Mouse (Mus musculus): ENCODE results near the gene Cd52.

Cd52 gene

GRCm38 (mm10) chr4:134052560-134052959 is 42.3 kb downstream of the Cd52 start:
- DNase-seq (ENCODE audit: low read depth, low spot score), result no peak

GRCm38 (mm10) chr4:134051912-134052311 is 43.0 kb downstream of the Cd52 start:
- DNase-seq (ENCODE audit: low read depth, low spot score), result no peak

- no peak for DNase-seq (ENCODE audit: low read depth, low spot score)
Observed at GRCm38 (mm10) chr4:134047648-134048047, 47.2 kb downstream of the Cd52 start.

- DNase-seq (ENCODE audit: low read depth, low spot score), result no peak
Observed at GRCm38 (mm10) chr4:134043041-134043440, 51.8 kb downstream of the Cd52 start.

- DNase-seq (ENCODE audit: low read depth, low spot score), result no peak
Observed at GRCm38 (mm10) chr4:134041317-134042123, 53.4 kb downstream of the Cd52 start.

- peak; percentile 43 for DNase-seq (ENCODE audit: low read depth, low spot score)
Observed at GRCm38 (mm10) chr4:134035953-134036352, 58.9 kb downstream of the Cd52 start.
